Mouse (Mus musculus): ENCODE results near the gene Ndufa9.

Ndufa9 gene

GRCm38 (mm10) chr6:126848712-126849704, at the start of gene Ndufa9:
Ndufa9 (minus strand) TSS chr6:126849136.
- DNase-seq (ENCODE audit: low spot score) = peak; percentile 91

GRCm38 (mm10) chr6:126877118-126877517, 28.2 kb upstream of the Ndufa9 start:
- no peak for DNase-seq (ENCODE audit: low spot score)

DNA sequence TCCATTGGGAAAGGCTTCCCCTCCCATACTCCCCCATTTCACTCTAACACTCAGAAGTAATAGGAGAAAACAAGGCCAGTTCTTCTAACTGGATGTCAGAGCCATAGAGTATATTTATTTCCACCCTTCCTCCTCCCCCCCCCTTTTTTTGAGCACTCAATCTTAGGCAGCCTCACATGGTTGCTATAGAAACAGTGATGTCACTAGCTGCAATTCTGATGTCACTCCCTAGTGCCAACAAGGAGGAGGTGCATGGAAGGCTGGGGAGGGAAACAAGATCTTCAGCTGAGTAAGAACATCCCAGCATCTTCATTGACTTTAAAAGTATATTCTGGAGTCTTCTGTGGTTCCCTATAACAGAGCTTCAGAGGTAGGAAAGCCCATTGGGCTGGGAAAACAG, 3.9 kb upstream of the Ndufa9 start, which contains the start of gene Akap3:
Gene Akap3, plus strand, starts transcription at position 218 of the 400 bp plus-strand sequence.
- DNase-seq (ENCODE audit: low spot score) = no peak

DNA sequence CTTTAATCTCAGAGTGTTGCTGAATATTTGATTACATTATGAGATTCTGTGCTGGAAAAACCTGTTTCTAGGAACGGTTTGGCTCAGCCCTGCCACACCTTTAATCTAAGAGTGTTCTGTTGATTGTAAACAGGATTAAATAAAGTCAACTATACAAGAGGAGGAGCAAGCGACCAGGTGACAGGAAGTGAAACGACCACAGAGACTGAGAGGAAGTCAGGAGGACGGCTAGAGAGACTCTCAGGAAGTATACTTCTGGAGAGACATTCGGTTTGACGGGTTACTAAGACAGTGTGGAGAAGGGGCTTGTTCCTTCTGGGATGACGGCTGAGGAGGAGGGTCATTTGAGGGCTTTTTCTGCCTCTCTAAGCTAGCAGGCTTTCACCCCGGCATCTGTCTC, 12.3 kb downstream of the Ndufa9 start:
- DNase-seq (ENCODE audit: low spot score) = no peak

GRCm38 (mm10) chr6:126823087-126823486, 25.8 kb downstream of the Ndufa9 start:
- no peak for DNase-seq (ENCODE audit: low spot score)

DNA sequence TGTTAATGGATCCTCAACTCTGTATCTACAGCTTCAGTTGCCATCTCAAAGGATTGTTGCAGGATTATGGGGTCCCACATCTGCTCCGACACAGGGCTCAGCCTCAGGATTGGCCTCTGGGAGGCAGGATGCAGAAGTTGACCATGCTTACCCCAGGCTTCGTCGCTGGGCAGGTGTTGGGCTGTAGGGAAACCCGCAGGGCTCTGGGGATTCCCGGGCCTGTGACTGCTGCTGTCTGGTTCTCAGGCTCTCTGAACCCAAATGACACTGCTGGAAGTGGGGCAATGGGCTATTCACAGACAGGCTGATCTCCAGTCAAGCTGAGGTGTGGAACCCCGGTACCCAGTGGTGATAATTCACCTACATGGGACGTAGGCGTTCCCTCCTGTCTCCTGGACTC, 32.6 kb downstream of the Ndufa9 start:
- DNase-seq (ENCODE audit: low spot score) = no peak

DNA sequence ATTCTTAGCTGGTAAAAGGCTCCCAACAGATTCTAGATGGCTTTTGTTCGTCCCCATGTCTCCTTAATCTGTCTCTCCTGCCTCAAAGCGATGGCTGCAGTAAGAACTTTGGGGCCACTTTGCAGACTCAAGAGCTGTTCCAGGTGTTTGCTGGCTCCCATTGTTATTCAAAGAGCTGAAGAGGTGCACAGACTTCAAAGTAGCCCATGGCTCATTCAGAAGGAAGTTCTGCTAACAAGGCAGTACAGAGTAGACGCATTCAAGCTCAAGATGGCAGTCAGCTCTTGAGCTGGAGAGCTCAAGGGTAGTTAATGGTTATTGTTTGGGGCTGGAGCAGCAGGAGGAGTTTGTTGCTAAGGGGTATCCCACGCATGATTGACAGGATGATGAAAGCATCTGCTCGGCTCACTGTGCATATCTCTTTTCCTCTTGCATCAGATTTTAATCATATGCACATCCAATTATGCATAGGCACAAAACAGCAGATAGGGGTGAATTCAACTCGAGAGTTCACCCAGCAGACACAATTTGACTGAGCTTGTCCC, 33.7 kb downstream of the Ndufa9 start:
- no peak for DNase-seq (ENCODE audit: low spot score)

DNA sequence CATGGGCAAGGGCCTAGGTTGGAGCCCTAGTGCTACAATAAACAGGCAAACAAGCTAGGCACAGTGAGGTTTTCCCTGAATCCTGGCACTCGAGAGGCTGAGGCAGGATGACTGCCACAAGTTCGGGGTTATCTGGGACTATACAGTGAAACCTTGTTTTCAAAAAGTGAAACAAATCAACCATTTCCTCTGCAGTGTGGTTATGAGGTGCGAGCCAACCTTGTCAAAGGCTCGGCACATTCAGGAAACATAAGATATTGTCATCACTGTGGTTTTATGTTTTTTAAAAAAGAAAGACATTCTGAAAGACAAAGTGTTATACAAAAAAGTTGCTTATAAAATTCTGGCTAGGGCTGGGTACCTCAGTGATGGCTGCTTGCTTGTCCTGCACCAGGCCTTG, 37.5 kb downstream of the Ndufa9 start:
- no peak for DNase-seq (ENCODE audit: low spot score)

DNA sequence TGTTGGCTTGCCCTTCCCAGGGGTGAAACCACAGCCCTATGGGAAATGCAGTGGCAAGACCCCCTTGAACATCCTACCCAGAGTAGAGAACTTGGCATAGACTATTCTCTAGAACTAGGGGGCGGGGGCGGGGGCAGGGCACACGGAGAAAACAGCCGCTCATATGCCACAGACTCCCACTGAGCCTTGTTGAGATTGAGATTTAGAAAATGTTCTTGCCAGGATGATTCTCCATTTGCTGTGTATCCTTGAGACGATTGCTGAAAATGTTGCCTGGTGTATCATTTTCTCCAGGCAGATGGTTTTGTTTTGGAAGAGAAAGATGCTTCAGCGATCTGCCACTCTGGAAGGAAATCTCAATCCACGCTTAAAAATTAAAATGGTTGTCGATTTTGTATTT, 40.4 kb downstream of the Ndufa9 start:
- no peak for DNase-seq (ENCODE audit: low spot score)

GRCm38 (mm10) chr6:126808134-126808533, 40.8 kb downstream of the Ndufa9 start:
- DNase-seq (ENCODE audit: low spot score) = no peak

DNA sequence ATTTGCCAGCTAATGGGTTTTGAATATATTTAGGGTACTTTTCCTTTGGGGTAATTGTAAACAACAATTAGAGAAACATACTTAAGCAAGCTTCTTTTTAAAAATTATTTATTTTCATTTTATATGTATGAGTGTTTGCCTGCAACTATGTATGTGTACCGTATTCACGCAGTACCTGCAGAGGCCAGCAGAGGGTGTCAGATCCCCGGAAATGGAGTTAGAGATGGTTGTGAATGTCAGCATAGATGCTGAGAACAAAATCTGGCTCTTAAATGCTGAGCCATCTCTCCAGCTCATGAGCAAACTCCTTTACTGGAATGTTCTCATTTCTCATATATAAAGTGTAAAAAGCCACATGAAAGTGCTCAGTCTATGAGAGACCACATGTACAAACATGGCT, 42.2 kb downstream of the Ndufa9 start:
- DNase-seq (ENCODE audit: low spot score) = no peak

DNA sequence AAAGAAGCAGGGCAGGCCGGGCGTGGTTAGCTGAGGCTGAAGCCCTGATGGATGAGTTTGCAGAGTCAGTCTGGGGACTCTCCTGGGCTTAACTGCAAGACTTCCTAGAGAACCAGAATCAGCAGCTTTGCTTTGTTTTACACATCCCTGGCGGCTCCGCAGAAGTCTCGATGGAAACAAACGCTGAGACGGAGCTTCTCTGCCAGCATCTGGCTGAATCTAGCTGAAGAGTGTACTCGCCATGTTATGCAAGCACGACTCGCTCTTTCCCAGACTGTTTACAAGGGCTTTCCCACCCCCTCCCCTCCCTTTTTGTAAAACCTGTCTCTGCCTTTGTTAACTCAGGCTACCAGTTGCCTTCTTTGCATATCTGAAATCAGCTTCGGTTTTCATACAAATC, 46.0 kb downstream of the Ndufa9 start:
- DNase-seq (ENCODE audit: low spot score) = no peak

GRCm38 (mm10) chr6:126794751-126795150, 54.2 kb downstream of the Ndufa9 start:
- DNase-seq (ENCODE audit: low spot score) = no peak

- DNase-seq (ENCODE audit: low spot score) = no peak
These were observed 55.2 kb downstream of the Ndufa9 start for GRCm38 (mm10) chr6:126793689-126794088.

DNA sequence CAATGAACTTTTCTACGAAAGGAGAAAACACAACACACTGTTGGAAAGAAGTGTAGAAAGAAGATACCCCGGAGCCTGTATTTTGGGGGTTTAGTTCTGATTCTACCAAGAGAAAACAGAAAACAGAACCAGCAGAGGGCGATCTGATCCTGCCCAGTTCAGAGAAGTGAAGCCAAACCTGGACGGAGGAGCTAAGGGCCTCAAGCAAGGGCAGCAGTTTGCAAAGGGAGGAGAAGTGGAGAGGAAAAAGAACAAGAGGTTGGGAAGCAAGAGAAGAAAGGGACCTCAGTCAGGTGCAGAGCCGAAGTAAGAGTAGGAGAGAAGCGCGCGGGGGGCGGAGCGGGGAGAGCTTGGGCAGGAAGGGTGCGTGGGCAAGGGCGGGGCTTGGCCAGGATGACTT, 57.0 kb downstream of the Ndufa9 start:
- DNase-seq (ENCODE audit: low spot score) = no peak

- no peak for DNase-seq (ENCODE audit: low spot score)
These were observed 57.4 kb downstream of the Ndufa9 start for GRCm38 (mm10) chr6:126791488-126791887.

- DNase-seq (ENCODE audit: low spot score) = no peak
These were observed 60.1 kb downstream of the Ndufa9 start for GRCm38 (mm10) chr6:126788863-126789262.

- DNase-seq (ENCODE audit: low spot score) = no peak
These were observed 64.7 kb downstream of the Ndufa9 start for GRCm38 (mm10) chr6:126784206-126784605.

DNA sequence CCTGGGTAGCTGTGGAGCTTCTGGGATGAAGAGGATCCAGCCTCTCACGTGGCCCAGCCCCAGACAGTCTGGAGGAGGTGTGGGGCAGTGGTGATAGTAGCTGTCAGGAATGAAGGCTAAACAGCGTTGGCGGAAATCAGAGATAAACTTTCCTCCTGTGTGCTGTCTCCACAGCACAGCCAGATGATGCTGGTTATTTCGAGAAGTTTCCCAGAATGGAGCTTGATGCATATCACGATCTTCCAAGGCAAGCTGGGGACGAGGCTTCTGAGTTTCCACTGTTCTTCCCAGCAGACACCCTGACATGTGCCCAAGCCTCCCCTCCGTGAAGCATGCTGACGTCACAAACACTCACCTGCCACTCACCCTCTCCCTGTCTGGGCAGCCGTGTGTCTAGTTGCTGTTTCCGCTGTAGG, 65.3 kb downstream of the Ndufa9 start:
- no peak for DNase-seq (ENCODE audit: low spot score)

- DNase-seq (ENCODE audit: low spot score) = no peak
These were observed 65.9 kb downstream of the Ndufa9 start for GRCm38 (mm10) chr6:126783056-126783455.

GRCm38 (mm10) chr6:126777889-126778288, 71.0 kb downstream of the Ndufa9 start:
- no peak for DNase-seq (ENCODE audit: low spot score)

- no peak for DNase-seq (ENCODE audit: low spot score)
These were observed 75.1 kb downstream of the Ndufa9 start for GRCm38 (mm10) chr6:126773873-126774272.

DNA sequence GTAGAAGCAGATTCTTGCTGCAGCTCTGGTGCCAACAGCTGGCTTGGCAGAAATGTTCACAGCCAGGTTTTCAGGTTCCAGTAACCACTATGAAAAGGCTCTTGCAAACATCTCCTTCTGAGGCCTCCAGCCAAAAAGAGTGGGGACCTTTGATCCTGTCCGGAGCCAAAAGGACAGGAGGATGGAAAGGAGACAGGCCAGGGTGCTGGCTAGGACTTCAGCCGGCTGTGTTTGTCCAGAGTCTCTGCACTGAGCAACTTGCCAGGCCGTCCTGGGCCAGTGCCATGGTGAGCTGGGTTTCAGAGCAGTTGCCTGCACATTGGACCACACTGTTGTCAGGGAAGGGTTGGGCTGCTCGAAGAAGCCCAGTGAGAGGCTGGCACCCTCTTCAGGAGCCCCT, 76.6 kb downstream of the Ndufa9 start:
- no peak for DNase-seq (ENCODE audit: low spot score)
